Mouse (Mus musculus) kidney, adult 2 months (tissue): ENCODE measurements around the gene Tbc1d13. TPM values are rescaled to one million over a fixed set of nuclear protein-coding genes. Genes with fewer than 3 reads are reported as not detected.

Source experiments
- DNase-seq: peaks from one replicate; pipeline ENCODE4 v3.0.0; 2021
- H3K27ac ChIP-seq: fragments of 200-500 bp; 2 replicates; pipeline ENCODE4 v1.5.1; 2012; ENCODE audit warnings: low read depth, low read length, control low read depth, inconsistent platforms; ENCODE audit not compliant: insufficient read depth
- H3K27me3 ChIP-seq: fragments of 200-500 bp; replicated peaks from 2 replicates; pipeline ENCODE4 v1.6.1; 2012; ENCODE audit warnings: mild to moderate bottlenecking, moderate library complexity, low read length, inconsistent platforms; ENCODE audit not compliant: control insufficient read depth, insufficient read depth
- H3K36me3 ChIP-seq: fragments of 200-500 bp; 2 replicates; pipeline ENCODE4 v1.6.1; 2012; ENCODE audit warnings: mild to moderate bottlenecking, moderate library complexity, low read length, inconsistent platforms; ENCODE audit not compliant: control insufficient read depth, insufficient read depth
- H3K4me1 ChIP-seq: fragments of 200-500 bp; 2 replicates; pipeline ENCODE4 v1.6.1; 2011; ENCODE audit warnings: low read length; ENCODE audit not compliant: control insufficient read depth, insufficient read depth
- H3K4me3 ChIP-seq: fragments of 200-500 bp; 2 replicates; pipeline ENCODE4 v1.5.1; 2011; ENCODE audit warnings: mild to moderate bottlenecking, low read depth, low read length, control low read depth; ENCODE audit not compliant: insufficient read depth
- CTCF ChIP-seq: fragments of 200-500 bp; conservative IDR thresholded peaks from 2 replicates; pipeline ENCODE4 v1.5.1; 2011; ENCODE audit warnings: low read depth, mild to moderate bottlenecking, control low read depth, low read length, moderate library complexity, mixed read lengths; ENCODE audit not compliant: insufficient read depth, insufficient read length
- POLR2A ChIP-seq: fragments of 200-500 bp; IDR thresholded peaks from one replicate; pipeline ENCODE4 v1.6.1; 2011; ENCODE audit warnings: low read depth, low read length, control low read depth
- WGBS: fragments of 180-500 bp; shearing (Covaris S2); methylation state at CpG from one replicate; pipeline ENCODE4 v1.1.7; 2018; 5-methylcytosine and 5-hydroxymethylcytosine counted together
- polyA plus RNA-seq: library from polyadenylated mRNA; depleted of rRNA; stranded (reverse); fragments of >200 nt; gene quantifications from 2 replicates; pipeline ENCODE4 v1.2.3, GENCODE M21; 2012; rRNA removed

Gene Tbc1d13
- 156 and 161 TPM in 2 replicates for polyA plus RNA-seq

DNA sequence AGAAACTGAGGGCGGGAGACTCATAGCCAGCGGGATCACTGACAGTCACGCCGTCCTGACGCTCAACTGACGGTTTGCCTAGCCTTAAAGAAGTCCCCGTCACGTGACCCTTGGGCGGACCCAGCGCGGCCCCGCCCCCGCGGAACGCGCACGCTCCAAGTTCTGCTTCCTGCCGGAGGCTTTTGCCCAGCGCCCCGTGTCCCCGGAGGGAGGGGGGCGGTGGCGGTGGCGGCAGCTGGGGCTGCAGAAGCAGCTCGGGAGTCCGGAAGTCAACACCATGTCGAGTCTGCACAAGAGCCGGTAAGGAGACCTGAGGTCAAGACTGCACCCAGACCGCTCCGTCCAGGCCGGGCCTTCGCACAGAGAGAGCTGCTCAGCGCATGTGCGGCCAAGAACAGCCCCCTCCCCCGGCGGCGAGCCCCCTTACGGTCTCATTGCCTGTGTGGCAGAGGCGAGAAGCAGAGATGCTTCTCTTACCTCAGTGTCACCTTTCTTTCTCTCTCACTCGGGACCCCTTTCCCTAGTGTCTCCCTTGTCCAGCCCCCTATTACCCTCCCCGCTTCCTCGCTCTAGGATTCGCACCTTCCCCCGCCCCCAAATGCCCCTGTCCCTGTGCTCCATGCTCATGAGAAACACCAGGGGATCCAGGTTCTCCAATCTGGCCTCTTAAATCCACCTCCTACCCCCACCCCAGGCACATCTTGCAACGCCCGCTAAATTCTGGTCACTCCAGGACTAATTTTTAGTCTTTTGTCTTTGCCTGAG, at the start of gene Tbc1d13:
Tbc1d13 (plus strand) TSS at position 134 of the 765 bp plus-strand sequence.
- Histone ChIP-seq H3K4me1 (peaks cover 31% of the 10 kb centered on the region), H3K36me3 (peaks cover 4% of the 10 kb centered on the region; the same call in 1 of the 2 replicates), H3K27ac (peak within 1 kb of the TSS; percentile 94), H3K27me3 (no peaks in the 10 kb centered on the region), H3K4me3 (peak within 1 kb of the TSS; percentile 61)
- TF ChIP-seq CTCF (no peak), POLR2A (peak; percentile 97)
- WGBS: under 1% methylated on average over 46 of the region's 46 CpGs
- peak; percentile 99 for DNase-seq

DNA sequence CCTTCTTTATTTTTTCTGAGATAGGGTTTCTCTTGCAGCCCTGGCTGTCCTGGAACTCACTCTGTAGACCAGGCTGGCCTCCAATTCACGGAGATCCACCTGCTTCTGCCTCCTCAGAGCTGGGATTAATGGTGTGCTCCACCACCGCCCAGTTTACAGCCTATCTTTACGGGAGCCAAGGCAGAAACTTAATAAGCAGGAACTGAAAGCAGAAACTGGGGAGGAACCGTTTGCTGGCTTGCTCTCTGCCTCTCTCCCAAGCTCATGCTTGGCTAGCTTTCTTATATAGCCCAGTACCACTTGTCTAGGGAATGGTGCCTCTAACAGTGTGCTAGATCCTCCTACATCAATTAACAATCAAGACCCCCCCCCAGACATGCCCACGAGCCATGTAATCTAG, 49.4 kb upstream of the Tbc1d13 start:
- Histone ChIP-seq H3K27ac (no peak overlapping the region), H3K36me3 (no peaks in the 10 kb centered on the region), H3K4me3 (no peak overlapping the region), H3K27me3 (no peaks in the 10 kb centered on the region), H3K4me1 (no peaks in the 10 kb centered on the region)
- TF ChIP-seq CTCF (no peak), POLR2A (no peak)
- no peak for DNase-seq
- WGBS: 51% methylated on average over 5 of the region's 5 CpGs

DNA sequence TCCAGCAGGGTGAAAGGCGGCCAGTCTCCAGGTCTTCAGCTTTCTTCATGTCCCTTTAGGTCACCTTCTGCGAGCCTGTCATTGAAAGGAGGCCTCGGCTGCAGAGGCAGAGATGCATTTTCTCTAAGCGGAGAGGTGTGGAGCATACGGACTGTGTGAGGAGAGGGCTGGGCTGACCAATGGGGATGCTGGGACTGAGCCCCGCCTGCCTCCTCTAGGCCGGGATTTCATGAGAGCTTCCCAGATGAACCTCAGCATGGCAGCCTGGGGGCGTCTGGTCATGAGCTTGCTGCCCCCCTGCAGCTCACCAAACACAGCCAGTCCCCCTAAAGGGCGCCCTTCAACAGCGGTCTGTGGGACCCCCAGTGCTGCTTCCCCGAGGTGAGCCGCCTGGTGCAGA, 48.9 kb upstream of the Tbc1d13 start:
- no peak for DNase-seq
- WGBS: 45% methylated on average over 12 of the region's 12 CpGs
- Histone ChIP-seq H3K36me3 (no peaks in the 10 kb centered on the region), H3K27ac (no peak overlapping the region), H3K4me3 (no peak overlapping the region), H3K4me1 (no peaks in the 10 kb centered on the region), H3K27me3 (no peaks in the 10 kb centered on the region)
- no peak for TF ChIP-seq CTCF
- TF ChIP-seq POLR2A: no peak

DNA sequence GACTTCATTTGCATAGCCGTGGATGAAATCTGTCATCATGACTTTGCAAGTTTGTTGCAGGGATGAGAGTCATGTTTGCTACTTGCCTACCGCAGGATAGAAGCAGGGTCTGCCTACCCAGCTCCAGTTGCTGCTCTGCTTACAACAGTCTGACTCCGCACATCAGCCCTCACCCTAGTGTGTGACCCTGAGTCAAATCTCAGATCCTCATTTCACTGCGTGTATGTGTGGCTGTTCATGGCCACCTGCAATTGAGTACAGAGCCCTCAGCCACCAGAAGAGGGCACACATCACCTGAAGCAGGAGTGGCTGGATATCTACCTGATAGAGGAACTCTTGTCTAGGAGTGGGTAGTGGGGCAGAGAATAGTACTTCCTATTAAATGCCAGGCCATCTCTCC, 46.2 kb upstream of the Tbc1d13 start:
- no peak overlapping the region for H3K4me3 ChIP-seq
- H3K27me3 ChIP-seq: no peaks in the 10 kb centered on the region
- H3K27ac ChIP-seq: no peak overlapping the region
- no peaks in the 10 kb centered on the region for H3K4me1 ChIP-seq
- no peak for TF ChIP-seq POLR2A
- TF ChIP-seq CTCF: 0 out of 2 replicates have a peak, but pooled peaks have one; percentile 10
- DNase-seq: no peak
- WGBS: 90% methylated on average over 4 of the region's 4 CpGs
- no peaks in the 10 kb centered on the region for H3K36me3 ChIP-seq

DNA sequence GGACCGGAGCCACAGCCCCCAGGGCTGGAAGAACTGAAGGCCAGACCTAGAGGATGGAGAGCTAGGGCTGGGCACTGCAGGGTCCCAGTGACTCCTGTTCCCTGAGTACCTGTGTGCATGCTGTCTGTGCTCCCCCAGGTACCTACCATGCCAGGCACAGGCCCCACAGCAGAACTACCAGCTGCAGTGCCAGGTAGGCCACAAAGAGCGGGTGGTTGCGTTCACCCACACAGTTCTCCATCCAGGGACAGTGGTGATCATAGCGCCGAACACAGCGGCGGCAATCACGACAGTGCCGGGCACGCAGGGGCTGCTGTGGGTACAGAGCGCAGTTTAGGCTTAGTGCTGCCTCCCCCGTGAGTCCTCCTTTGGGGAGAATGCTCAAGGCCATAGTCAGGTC, 42.0 kb upstream of the Tbc1d13 start:
- TF ChIP-seq POLR2A: no peak
- no peak for TF ChIP-seq CTCF
- no peaks in the 10 kb centered on the region for H3K27me3 ChIP-seq
- WGBS: 94% methylated on average over 12 of the region's 12 CpGs

DNA sequence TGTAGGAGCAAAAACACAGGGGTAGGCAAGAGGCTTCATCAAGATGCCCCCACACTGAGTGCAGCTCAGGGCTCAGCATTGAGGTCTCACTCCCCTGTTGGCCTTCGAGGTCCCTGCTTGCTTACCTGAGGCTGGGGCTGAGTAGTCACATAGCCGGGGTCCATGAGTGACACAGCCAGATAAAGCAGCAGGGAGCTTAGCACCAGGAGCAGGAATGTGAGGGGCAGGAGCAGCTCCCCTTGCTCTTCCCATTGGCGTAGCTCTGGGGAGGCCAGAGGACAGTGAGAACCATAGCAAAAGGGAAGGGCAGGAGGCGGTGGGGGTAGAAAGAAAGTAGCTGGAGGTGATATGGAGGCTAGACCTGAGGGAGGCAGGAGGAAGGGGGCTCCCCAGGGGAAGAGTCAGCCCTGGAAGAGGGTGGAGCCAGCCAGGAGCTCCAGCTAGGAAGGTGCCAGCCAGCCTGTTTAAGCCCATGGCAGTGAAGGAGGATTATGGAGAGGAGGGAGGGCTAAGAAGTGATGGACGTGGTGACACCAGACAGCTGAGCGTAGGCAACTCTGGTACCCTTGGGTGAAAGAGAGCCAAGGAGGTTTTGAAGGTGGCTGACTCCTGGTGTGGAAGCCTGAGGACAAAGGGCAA, 41.1 kb upstream of the Tbc1d13 start:
- Histone ChIP-seq H3K27ac (no peak overlapping the region), H3K4me3 (no peak overlapping the region), H3K27me3 (no peaks in the 10 kb centered on the region), H3K4me1 (no peaks in the 10 kb centered on the region), H3K36me3 (no peaks in the 10 kb centered on the region)
- 81% methylated on average over 6 of the region's 6 CpGs for WGBS
- no peak for DNase-seq
- TF ChIP-seq CTCF (no peak), POLR2A (no peak)

More for the DNA sequence above, 42.0 kb upstream of the Tbc1d13 start:
- H3K4me3 ChIP-seq: no peak overlapping the region
- no peaks in the 10 kb centered on the region for H3K36me3 ChIP-seq
- no peaks in the 10 kb centered on the region for H3K4me1 ChIP-seq
- H3K27ac ChIP-seq: no peak overlapping the region
- no peak for DNase-seq
